Mouse (Mus musculus) kidney, postnatal 0 days (tissue): Measurements from ENCODE around the gene Dock2. TPM values are rescaled to one million over a fixed set of nuclear protein-coding genes. Genes with fewer than 3 reads are reported as not detected.
A peak's percentile ranks its signal among the peaks of the same experiment; 100 is the strongest.

Experiments
- ATAC-seq: fragments of 200-750 bp; cut with Nextera tagmentation; replicated peaks from 2 replicates; pipeline ENCODE4 v1.8.0; 2017; ENCODE audit warnings: low read depth, moderate number of reproducible peaks, moderate TSS enrichment, moderate library complexity; ENCODE audit not compliant: low FRiP score
- DNase-seq: peaks from one replicate; pipeline ENCODE4 v3.0.0-alpha.2; 2016; ENCODE audit warnings: low spot score
- H3K27ac ChIP-seq: fragments of 300-500 bp; sonication (generic); 2 replicates; pipeline ENCODE4 v1.5.1; 2014; ENCODE audit warnings: mild to moderate bottlenecking
- H3K27me3 ChIP-seq: fragments of 300-500 bp; sonication (generic); 2 replicates; pipeline ENCODE4 v1.6.1; 2014; ENCODE audit warnings: low read length, mixed read lengths; ENCODE audit not compliant: insufficient read depth
- H3K36me3 ChIP-seq: fragments of 300-500 bp; sonication (generic); 2 replicates; pipeline ENCODE4 v1.6.1; 2014; ENCODE audit warnings: low read length, mixed read lengths; ENCODE audit not compliant: insufficient read depth
- H3K4me1 ChIP-seq: fragments of 300-500 bp; sonication (generic); replicated peaks from 2 replicates; pipeline ENCODE4 v1.6.1; 2014; ENCODE audit warnings: antibody characterized with exemption, low read length, mixed read lengths; ENCODE audit not compliant: insufficient read depth
- H3K4me2 ChIP-seq: fragments of 300-500 bp; sonication (generic); 2 replicates; pipeline ENCODE4 v1.6.1; 2014; ENCODE audit warnings: mild to moderate bottlenecking, low read length, moderate library complexity, mixed read lengths
- H3K4me3 ChIP-seq: fragments of 300-500 bp; sonication (generic); replicated peaks from 2 replicates; pipeline ENCODE4 v1.5.1; 2014; ENCODE audit warnings: low read depth, low read length
- H3K9ac ChIP-seq: fragments of 300-500 bp; sonication (generic); 2 replicates; pipeline ENCODE4 v1.6.1; 2014; ENCODE audit warnings: low read depth, low read length
- H3K9me3 ChIP-seq: fragments of 300-500 bp; sonication (generic); replicated peaks from 2 replicates; pipeline ENCODE4 v1.6.1; 2016; ENCODE audit warnings: low read length, inconsistent platforms, mixed read lengths
- CTCF ChIP-seq: IDR thresholded peaks from 2 replicates; pipeline ENCODE4 v1.5.1; 2016; ENCODE audit warnings: antibody characterized with exemption, low read depth, mild to moderate bottlenecking, moderate library complexity
- WGBS: fragments of 180-500 bp; shearing (Covaris S2); extraction: QIAGEN DNeasy Blood & Tissue Kit; methylation state at CpG from one replicate; pipeline ENCODE4 v1.1.7; 2014; 5-methylcytosine and 5-hydroxymethylcytosine counted together
- polyA plus RNA-seq: library from polyadenylated mRNA; unstranded; fragments of >200 nt; fragmentation: Nextera tagmentation; extraction: Ambion mirVana; gene quantifications from 2 replicates; pipeline ENCODE4 v1.2.1, GENCODE M21; 2015

The Dock2 gene
- polyA plus RNA-seq, 1 experiment from 2014 or later = 1.1 TPM

DNA sequence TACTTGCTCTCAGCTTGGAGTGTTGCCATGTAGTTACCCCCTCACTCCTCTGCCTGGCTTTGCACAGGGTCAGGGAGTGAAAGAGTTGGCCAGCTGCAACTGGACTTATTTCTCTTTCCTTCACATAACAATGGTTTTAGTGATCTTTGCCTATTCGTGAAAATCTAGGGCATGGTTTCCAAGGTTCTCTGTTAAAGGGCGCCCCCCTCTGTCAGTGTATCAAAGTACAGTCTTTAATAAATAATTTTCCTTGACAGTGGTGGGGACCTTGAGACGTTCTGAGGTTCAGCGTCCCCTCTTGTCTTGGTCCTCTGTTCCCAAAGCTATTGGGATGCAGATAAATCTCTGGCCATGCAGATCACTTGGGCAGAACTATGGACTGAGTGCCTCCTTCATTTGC lies 12.4 kb upstream of the Dock2 start:
- Histone ChIP-seq H3K4me3 (no peak overlapping the region), H3K9ac (no peak overlapping the region), H3K36me3 (no peaks in the 10 kb centered on the region), H3K27me3 (no peaks in the 10 kb centered on the region), H3K27ac (no peak overlapping the region), H3K9me3 (no peaks in the 10 kb centered on the region), H3K4me2 (no peak overlapping the region), H3K4me1 (no peaks in the 10 kb centered on the region)
- TF ChIP-seq CTCF = peak; percentile 50
- DNase-seq (no peak), ATAC-seq (no peak)
- WGBS = 25% methylated on average over 4 of the region's 4 CpGs

DNA sequence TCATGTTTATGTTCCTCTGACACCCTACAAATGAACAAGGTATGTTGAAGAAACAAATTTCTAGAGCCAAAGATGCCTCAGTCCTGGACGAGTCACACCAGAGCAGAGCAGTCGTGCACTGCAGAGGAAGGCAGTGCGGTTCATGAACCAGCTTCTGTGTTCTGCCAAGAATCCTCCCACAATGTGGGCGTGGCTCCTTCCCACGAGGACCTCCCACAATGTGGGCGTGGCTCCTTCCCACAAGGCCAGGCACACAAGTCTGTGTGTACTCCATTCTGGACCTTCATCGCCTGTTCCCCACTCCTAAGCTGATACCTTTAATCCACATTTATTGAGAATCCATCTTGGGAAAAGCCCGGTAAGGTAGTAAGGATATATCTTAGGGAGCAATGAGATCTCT lies 8.2 kb upstream of the Dock2 start:
- Histone ChIP-seq H3K9me3 (no peaks in the 10 kb centered on the region), H3K27ac (no peak overlapping the region), H3K4me1 (no peaks in the 10 kb centered on the region), H3K27me3 (no peaks in the 10 kb centered on the region), H3K4me2 (no peak overlapping the region), H3K9ac (no peak overlapping the region), H3K4me3 (no peak overlapping the region), H3K36me3 (no peaks in the 10 kb centered on the region)
- ATAC-seq (no peak), DNase-seq (no peak)
- whole genome bisulfite sequencing = 63% methylated on average over 8 of the region's 8 CpGs
- TF ChIP-seq CTCF = no peak

DNA sequence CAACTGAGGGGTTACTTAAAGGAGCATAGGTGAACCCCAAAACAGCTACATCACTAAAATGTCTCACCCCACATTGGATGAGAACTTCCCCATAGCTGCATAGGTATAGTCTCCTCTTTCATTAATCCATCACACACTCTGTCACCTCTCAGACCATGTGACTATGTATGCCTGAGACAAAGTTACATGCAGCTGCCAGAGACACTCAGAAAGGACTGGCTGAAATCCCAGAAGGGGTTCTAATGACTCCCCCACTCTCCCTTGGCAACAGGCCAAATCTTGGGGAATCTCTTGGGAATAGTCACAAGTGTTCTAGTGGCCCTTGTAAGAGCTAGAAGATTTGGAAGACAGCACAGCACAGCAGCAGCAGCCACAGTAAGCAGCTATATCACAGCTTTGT lies 1.2 kb upstream of the Dock2 start:
- no peaks in the 10 kb centered on the region for H3K9me3 ChIP-seq
- TF ChIP-seq CTCF = no peak
- no peak overlapping the region for H3K4me3 ChIP-seq
- no peaks in the 10 kb centered on the region for H3K27me3 ChIP-seq
- no peaks in the 10 kb centered on the region for H3K36me3 ChIP-seq
- no peak overlapping the region for H3K4me2 ChIP-seq
- no peak overlapping the region for H3K9ac ChIP-seq
- peak; percentile 18 for DNase-seq
- no peak overlapping the region for H3K27ac ChIP-seq
- H3K4me1 ChIP-seq = no peaks in the 10 kb centered on the region
- ATAC-seq = no peak

DNA sequence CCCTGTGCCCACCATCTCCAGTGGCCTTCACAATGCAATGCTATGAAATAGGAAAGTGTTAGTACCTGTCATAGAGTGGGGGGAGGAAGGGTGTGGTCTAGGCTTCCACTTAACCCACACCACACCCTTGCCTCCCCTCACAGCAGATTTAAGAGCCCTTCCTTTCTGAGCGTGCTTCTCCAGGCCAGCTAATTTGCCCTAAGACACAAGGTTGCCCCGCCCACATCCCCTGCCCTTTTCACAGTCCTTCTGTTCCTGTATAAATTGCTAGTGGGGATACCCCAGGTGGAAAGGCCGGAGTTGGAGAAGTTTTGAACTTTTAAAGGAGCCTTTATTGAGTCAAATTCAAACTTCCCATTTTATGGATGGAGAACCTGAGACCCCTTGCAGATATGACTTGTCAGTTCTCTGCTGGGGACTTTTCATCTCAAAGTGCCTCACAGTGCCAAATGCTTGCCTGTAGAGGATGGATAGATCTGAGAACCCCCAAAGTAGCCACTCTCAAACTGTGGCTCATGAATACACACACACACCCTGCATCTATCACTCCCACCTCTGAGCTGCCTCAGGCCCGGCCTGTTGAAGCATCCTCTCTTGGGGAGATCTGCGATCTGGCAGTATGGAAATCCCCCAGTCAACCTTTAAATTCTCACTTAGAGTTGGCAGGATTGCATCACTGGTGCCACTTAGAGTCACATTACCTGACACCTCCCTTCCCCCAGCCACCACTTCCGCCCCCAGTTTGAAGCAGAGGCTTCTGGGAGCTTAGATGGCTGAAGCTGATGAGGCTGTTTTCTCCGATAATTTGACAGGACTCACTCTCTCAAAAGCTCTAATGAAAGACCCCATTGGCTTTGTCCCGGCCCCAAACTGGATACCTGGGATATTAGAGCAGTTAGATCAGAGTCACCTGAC lies 919 bp downstream of the Dock2 start:
- no peaks in the 10 kb centered on the region for H3K4me1 ChIP-seq
- ATAC-seq (no peak), DNase-seq (no peak)
- no peak overlapping the region for H3K4me3 ChIP-seq
- no peaks in the 10 kb centered on the region for H3K9me3 ChIP-seq
- H3K27me3 ChIP-seq = no peaks in the 10 kb centered on the region
- H3K36me3 ChIP-seq = no peaks in the 10 kb centered on the region
- no peak overlapping the region for H3K4me2 ChIP-seq
- 72% methylated on average over 8 of the region's 8 CpGs for WGBS
- TF ChIP-seq CTCF = no peak
- no peak overlapping the region for H3K9ac ChIP-seq
- no peak overlapping the region for H3K27ac ChIP-seq

DNA sequence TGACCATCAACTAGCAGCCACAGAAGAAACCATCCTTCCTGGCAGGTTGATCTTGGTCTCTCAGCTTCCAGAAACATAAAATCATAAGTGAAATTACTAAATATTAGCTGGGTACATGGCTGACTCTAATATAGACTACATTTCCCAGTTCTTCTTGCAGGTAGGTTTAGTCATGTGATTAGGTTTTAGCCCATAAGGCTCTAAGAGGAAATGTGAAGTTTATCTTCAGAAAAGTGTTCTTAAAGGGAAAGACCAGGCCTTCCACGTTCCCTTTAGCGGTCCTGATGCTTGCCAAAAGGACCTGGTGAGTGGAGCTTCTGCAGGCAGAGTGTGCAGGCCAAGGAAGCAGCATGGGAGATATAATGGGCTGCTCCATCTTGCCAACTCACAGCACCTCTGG lies 2.9 kb downstream of the Dock2 start:
- Histone ChIP-seq H3K4me1 (no peaks in the 10 kb centered on the region), H3K4me2 (no peak overlapping the region), H3K27ac (no peak overlapping the region), H3K27me3 (no peaks in the 10 kb centered on the region), H3K4me3 (no peak overlapping the region), H3K9me3 (no peaks in the 10 kb centered on the region), H3K36me3 (no peaks in the 10 kb centered on the region), H3K9ac (no peak overlapping the region)
- ATAC-seq (no peak), DNase-seq (no peak)
- TF ChIP-seq CTCF = no peak
- WGBS = 87% methylated on average over 2 of the region's 2 CpGs

DNA sequence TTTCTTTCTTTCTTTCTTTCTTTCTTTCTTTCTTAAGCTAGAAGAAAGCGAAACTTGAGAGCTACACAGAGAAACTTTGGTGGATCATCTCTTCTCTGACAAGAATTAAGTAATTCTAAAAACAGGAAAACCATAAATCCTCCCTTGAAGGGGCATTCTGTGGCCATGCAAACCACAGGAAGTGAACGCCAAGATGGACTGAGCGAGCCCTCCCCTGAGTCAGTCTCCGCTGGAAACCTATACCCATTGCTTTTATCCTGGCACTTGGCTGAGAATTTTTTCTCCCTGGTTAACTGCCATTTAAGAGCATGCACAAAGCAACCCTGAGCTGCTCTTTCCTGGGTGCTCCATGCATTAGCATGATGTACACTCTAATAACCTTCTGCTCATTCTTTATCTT lies 3.7 kb downstream of the Dock2 start:
- Histone ChIP-seq H3K9me3 (no peaks in the 10 kb centered on the region), H3K4me2 (no peak overlapping the region), H3K36me3 (no peaks in the 10 kb centered on the region), H3K27me3 (no peaks in the 10 kb centered on the region), H3K27ac (no peak overlapping the region), H3K4me1 (no peaks in the 10 kb centered on the region), H3K4me3 (no peak overlapping the region), H3K9ac (no peak overlapping the region)
- DNase-seq (no peak), ATAC-seq (no peak)
- no peak for TF ChIP-seq CTCF
- 71% methylated on average over 4 of the region's 4 CpGs for whole genome bisulfite sequencing
